Mouse (Mus musculus) forebrain, embryonic 16.5 days (tissue): ENCODE measurements around the gene Atp5b. TPM values are rescaled to one million over a fixed set of nuclear protein-coding genes. Genes with fewer than 3 reads are reported as not detected.
"Not testable (repeated sequence)": the region's sequence is repeated elsewhere in the genome, so short reads cannot be mapped to it uniquely, and the experiment has no call there.

Experiments
- ATAC-seq: fragments of 200-750 bp; cut with Nextera tagmentation; 2 replicates; pipeline ENCODE4 v1.8.0; 2017; ENCODE audit warnings: mild to moderate bottlenecking, moderate library complexity
- H3K27ac ChIP-seq: fragments of 300-500 bp; sonication (generic); 2 replicates; pipeline ENCODE4 v1.5.1; 2014; ENCODE audit warnings: low read length, control low read depth
- H3K27me3 ChIP-seq: fragments of 300-500 bp; sonication (generic); replicated peaks from 2 replicates; pipeline ENCODE4 v1.6.1; 2014; ENCODE audit warnings: low read length; ENCODE audit not compliant: control insufficient read depth, insufficient read depth
- H3K36me3 ChIP-seq: fragments of 300-500 bp; sonication (generic); 2 replicates; pipeline ENCODE4 v1.6.1; 2014; ENCODE audit not compliant: control insufficient read depth, insufficient read depth
- H3K4me1 ChIP-seq: fragments of 300-500 bp; sonication (generic); replicated peaks from 2 replicates; pipeline ENCODE4 v1.6.1; 2014; ENCODE audit warnings: low read length; ENCODE audit not compliant: control insufficient read depth, insufficient read depth
- H3K4me2 ChIP-seq: fragments of 300-500 bp; sonication (generic); 2 replicates; pipeline ENCODE4 v1.6.1; 2014; ENCODE audit warnings: mild to moderate bottlenecking, low read length, control low read depth
- H3K4me3 ChIP-seq: fragments of 300-500 bp; sonication (generic); replicated peaks from 2 replicates; pipeline ENCODE4 v1.5.1; 2014; ENCODE audit warnings: mild to moderate bottlenecking, low read length, control low read depth
- H3K9ac ChIP-seq: fragments of 300-500 bp; sonication (generic); replicated peaks from 2 replicates; pipeline ENCODE4 v1.6.1; 2014; ENCODE audit warnings: low read depth, low read length, control low read depth
- H3K9me3 ChIP-seq: fragments of 300-500 bp; sonication (generic); 2 replicates; pipeline ENCODE4 v1.6.1; 2016; ENCODE audit warnings: low read length; ENCODE audit not compliant: control insufficient read depth
- WGBS: fragments of 180-500 bp; shearing (Covaris S2); extraction: QIAGEN DNeasy Blood & Tissue Kit; methylation state at CpG from one replicate; pipeline ENCODE4 v1.1.7; 2014; 5-methylcytosine and 5-hydroxymethylcytosine counted together
- polyA plus RNA-seq: library from polyadenylated mRNA; unstranded; fragments of >200 nt; fragmentation: Nextera tagmentation; extraction: Ambion mirVana; gene quantifications from 2 replicates; pipeline ENCODE4 v1.2.1, GENCODE M21; 2015

The Atp5b gene
- polyA plus RNA-seq, 1 experiment from 2014 or later: 2,097 TPM

GRCm38 (mm10) chr10:128048157-128048556 lies 34.9 kb upstream of the Atp5b start:
- H3K9ac ChIP-seq: no peak overlapping the region
- no peaks in the 10 kb centered on the region for H3K27me3 ChIP-seq
- no peak overlapping the region for H3K4me2 ChIP-seq
- H3K4me1 ChIP-seq: no peaks in the 10 kb centered on the region; the same call in 1 of the 2 replicates
- no peaks in the 10 kb centered on the region for H3K9me3 ChIP-seq
- no peak overlapping the region for H3K27ac ChIP-seq
- H3K4me3 ChIP-seq: no peak overlapping the region
- H3K36me3 ChIP-seq: peaks cover 35% of the 10 kb centered on the region
- ATAC-seq: no peak
- WGBS: 77% methylated on average over 8 of the region's 8 CpGs

DNA sequence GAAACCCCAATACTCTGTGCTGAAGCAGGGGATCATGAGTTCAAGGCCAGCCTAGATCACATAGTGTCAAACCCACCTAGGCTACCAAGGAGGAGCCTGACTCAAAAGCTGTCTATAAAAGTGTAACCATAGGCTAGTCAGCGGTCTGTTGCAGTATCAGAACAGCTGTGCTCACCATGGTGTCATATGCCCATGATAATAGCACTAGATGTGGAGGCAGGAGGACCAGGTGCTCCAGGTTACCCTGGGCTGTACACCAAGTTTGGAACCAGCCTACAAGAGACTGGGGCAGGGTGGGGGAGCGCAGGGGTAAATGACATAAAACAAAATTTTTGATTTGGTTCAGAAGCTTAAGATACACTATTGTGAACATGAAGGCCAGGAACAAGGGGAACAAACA lies 33.3 kb upstream of the Atp5b start:
- Histone ChIP-seq H3K4me2 (no peak overlapping the region), H3K9ac (no peak overlapping the region), H3K9me3 (no peaks in the 10 kb centered on the region), H3K27me3 (no peaks in the 10 kb centered on the region), H3K4me3 (no peak overlapping the region), H3K36me3 (peaks cover 35% of the 10 kb centered on the region), H3K4me1 (no peaks in the 10 kb centered on the region; the same call in 1 of the 2 replicates), H3K27ac (no peak overlapping the region)
- ATAC-seq: no peak
- 93% methylated on average over 2 of the region's 2 CpGs for WGBS

DNA sequence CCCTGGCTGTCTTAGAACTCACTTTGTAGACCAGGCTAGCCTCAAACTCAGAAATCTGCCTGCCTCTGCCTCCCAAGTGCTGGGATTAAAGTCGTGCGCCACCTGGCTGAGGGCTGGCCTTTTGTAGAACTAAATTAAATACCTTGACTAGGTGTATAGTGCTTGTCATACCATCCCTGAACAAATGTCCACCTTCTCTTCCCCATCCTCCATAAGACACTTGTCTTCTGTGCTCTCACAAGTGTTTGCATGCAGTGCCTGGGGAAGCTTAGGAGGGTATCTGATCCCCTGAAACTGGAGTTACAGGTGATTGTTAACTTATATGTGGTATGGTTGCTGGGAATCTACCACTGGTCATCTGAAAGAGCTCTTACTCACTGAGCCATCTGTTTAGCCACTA lies 32.7 kb upstream of the Atp5b start:
- Histone ChIP-seq H3K4me1 (no peaks in the 10 kb centered on the region; the same call in 1 of the 2 replicates), H3K27me3 (no peaks in the 10 kb centered on the region), H3K9ac (no peak overlapping the region), H3K4me3 (no peak overlapping the region), H3K4me2 (no peak overlapping the region), H3K36me3 (peaks cover 35% of the 10 kb centered on the region), H3K27ac (no peak overlapping the region), H3K9me3 (no peaks in the 10 kb centered on the region)
- no peak for ATAC-seq
- 90% methylated on average over 2 of the region's 2 CpGs for WGBS

GRCm38 (mm10) chr10:128051589-128051988 lies 31.5 kb upstream of the Atp5b start:
- Histone ChIP-seq H3K36me3 (peaks cover 24% of the 10 kb centered on the region), H3K4me3 (no peak overlapping the region)

DNA sequence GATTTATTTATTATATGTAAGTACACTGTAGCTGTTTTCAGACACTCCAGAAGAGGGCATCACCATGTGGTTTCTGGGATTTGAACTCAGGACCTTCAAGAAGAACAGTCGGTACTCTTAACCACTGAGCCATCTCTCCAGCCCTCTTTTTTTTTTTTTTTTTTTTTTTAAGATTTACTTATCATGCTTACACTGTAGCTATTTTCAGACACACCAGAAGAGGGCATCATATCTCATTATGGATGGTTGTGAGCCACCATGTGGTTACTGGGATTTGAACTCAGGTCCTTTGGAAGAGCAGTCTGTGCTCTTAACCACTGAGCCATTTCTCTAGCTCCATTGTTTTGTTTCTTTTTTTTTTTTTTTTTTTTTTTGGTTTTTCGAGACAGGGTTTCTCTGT lies 30.9 kb upstream of the Atp5b start:
- 100% methylated on average over 1 of the region's 2 CpGs for WGBS
- H3K36me3 ChIP-seq: peaks cover 20% of the 10 kb centered on the region
- not testable (repeated sequence) for ATAC-seq, H3K9ac ChIP-seq, H3K9me3 ChIP-seq, H3K4me3 ChIP-seq, H3K4me2 ChIP-seq, H3K27me3 ChIP-seq, H3K27ac ChIP-seq, H3K4me1 ChIP-seq

More at GRCm38 (mm10) chr10:128051589-128051988, 31.5 kb upstream of the Atp5b start:
- Histone ChIP-seq H3K9me3 (no peaks in the 10 kb centered on the region), H3K27ac (no peak overlapping the region), H3K4me2 (no peak overlapping the region), H3K27me3 (no peaks in the 10 kb centered on the region), H3K4me1 (no peaks in the 10 kb centered on the region), H3K9ac (no peak overlapping the region)
- 95% methylated on average over 5 of the region's 5 CpGs for WGBS
- no peak for ATAC-seq

GRCm38 (mm10) chr10:128053001-128053400 lies 30.1 kb upstream of the Atp5b start:
- H3K36me3 ChIP-seq: peaks cover 15% of the 10 kb centered on the region
- no peak overlapping the region for H3K4me3 ChIP-seq
- H3K9ac ChIP-seq: no peak overlapping the region
- H3K9me3 ChIP-seq: no peaks in the 10 kb centered on the region
- no peak overlapping the region for H3K4me2 ChIP-seq
- H3K27me3 ChIP-seq: no peaks in the 10 kb centered on the region
- peaks cover 5% of the 10 kb centered on the region for H3K4me1 ChIP-seq
- no peak overlapping the region for H3K27ac ChIP-seq
- ATAC-seq: no peak
- 94% methylated on average over 8 of the region's 8 CpGs for WGBS

- peak overlapping the region; percentile 86 for H3K4me2 ChIP-seq
- H3K27ac ChIP-seq: peak overlapping the region; percentile 99
- H3K4me1 ChIP-seq: peaks cover 20% of the 10 kb centered on the region
- peak overlapping the region; percentile 71 for H3K4me3 ChIP-seq
- no peaks in the 10 kb centered on the region for H3K9me3 ChIP-seq
- peak overlapping the region; percentile 92 for H3K9ac ChIP-seq
- no peak for ATAC-seq
- WGBS: under 1% methylated on average over 18 of the region's 18 CpGs
- H3K27me3 ChIP-seq: no peaks in the 10 kb centered on the region
- H3K36me3 ChIP-seq: no peaks in the 10 kb centered on the region
Observed at GRCm38 (mm10) chr10:128058184-128058583, 24.9 kb upstream of the Atp5b start.

- Histone ChIP-seq H3K9ac (peak within 1 kb of the TSS; percentile 92), H3K4me3 (peak within 1 kb of the TSS; percentile 71), H3K27me3 (no peaks in the 10 kb centered on the region), H3K9me3 (no peaks in the 10 kb centered on the region), H3K4me2 (peak within 1 kb of the TSS; percentile 86), H3K27ac (peak within 1 kb of the TSS; percentile 99), H3K4me1 (peaks cover 20% of the 10 kb centered on the region), H3K36me3 (no peaks in the 10 kb centered on the region)
- peak; percentile 93 for ATAC-seq
- WGBS: 0% methylated on average over 72 of the region's 72 CpGs
Observed at GRCm38 (mm10) chr10:128058601-128059151, 24.4 kb upstream of the Atp5b start, which contains the start of gene Ptges3. Ptges3 (plus strand) TSS chr10:128058954.

DNA sequence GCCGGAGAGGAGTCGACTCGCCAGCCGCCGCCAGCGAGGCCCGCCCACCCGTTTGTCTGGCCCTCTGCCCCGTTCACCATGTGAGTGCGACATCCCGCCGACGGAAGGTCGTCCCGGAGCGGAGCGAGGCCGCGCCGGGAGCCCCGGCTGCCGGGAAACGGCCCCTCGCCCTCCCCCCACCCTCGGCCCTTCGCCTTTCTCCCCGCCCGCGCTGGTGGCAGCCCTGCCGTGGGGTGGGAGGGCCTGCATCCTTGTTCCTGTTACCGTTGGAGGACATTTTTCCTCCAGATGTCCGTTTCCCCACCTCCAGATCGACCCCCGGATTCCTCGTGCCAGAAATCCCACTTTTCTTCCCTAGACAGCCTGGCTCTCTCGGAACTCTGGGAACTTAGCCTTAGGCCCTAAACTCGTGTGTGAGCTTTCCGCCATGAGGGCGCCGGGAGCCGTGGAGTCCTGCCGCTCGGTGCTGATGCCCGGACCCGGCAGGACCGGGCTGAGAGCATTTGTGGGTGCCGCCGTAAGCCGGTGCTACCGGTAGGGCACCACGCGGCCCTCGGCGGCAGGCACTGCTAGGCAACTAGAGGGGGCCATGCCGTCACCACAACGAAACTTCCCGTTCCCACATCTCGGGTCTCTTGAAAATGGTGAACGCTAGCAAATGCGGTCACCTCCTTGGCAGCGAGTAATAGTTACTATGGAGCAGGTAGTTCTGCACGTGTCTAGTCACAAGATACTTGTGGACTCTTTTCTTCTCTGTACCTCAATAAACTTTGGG lies 23.7 kb upstream of the Atp5b start:
- no peaks in the 10 kb centered on the region for H3K27me3 ChIP-seq

More for the DNA sequence above, 23.7 kb upstream of the Atp5b start:
- peak overlapping the region; percentile 71 for H3K4me3 ChIP-seq
- H3K9me3 ChIP-seq: no peaks in the 10 kb centered on the region
- H3K36me3 ChIP-seq: no peaks in the 10 kb centered on the region; the same call in 1 of the 2 replicates
- H3K4me2 ChIP-seq: peak overlapping the region; percentile 81
- peak overlapping the region; percentile 99 for H3K27ac ChIP-seq
- peaks cover 20% of the 10 kb centered on the region for H3K4me1 ChIP-seq
- WGBS: under 1% methylated on average over 62 of the region's 62 CpGs
- peak overlapping the region; percentile 92 for H3K9ac ChIP-seq
- peak; percentile 24 for ATAC-seq
